Mouse (Mus musculus) adrenal gland, postnatal 14 days (tissue): Measurements from ENCODE around the gene Pbx3. TPM values are rescaled to one million over a fixed set of nuclear protein-coding genes. Genes with fewer than 3 reads are reported as not detected.

ENCODE experiments used
- DNase-seq: peaks from one replicate; pipeline ENCODE4 v3.0.0; 2021; ENCODE audit warnings: mixed read lengths
- total RNA-seq: library from RNA; stranded (reverse); gene quantifications from 2 replicates; pipeline ENCODE4 v1.2.3, GENCODE M21; 2021

Gene Pbx3
- total RNA-seq, 1 experiment from 2014 or later: 75.9 TPM

DNA sequence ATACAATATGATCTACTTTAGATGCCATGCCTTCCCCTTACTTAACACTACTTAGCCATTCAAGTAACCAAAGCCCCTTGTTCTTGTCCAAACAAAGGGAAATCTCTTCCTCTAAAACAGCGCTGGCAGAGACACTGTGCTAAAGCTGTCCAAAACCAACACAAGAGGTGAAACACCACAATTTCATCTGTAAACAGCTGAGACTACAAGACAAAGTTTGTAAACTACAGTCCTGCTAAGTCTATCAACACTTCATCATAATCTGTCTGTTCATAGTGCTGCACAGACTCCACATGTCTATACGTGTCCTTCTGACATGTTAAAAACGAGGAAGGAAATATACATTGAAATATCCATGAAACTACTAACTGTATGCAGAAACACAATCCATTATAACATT lies 151.5 kb downstream of the Pbx3 start:
- no peak for DNase-seq

GRCm38 (mm10) chr2:34219150-34219549 lies 153.8 kb downstream of the Pbx3 start:
- no peak for DNase-seq

DNA sequence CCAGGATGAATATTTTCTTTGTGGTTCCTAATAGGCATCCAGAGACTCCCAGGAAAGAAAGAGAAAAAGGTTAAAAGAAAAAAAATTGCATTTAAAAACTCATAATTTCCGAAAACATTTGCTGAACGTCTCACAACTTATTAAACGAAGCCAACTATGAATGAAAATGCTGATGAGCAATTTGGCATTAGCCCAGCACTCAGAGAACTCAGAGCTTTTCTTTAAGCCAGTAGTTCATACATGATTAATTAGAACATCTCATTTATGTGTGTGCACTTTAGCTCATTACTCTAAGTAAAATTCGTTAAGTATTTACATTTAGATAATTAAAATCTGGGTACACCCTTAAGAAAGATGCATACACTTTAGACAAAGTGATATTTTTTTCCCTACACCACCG lies 155.3 kb downstream of the Pbx3 start:
- DNase-seq: no peak

- DNase-seq: no peak
Measured at GRCm38 (mm10) chr2:34215496-34215895, 157.4 kb downstream of the Pbx3 start.

GRCm38 (mm10) chr2:34212418-34212817 lies 160.5 kb downstream of the Pbx3 start:
- no peak for DNase-seq

DNA sequence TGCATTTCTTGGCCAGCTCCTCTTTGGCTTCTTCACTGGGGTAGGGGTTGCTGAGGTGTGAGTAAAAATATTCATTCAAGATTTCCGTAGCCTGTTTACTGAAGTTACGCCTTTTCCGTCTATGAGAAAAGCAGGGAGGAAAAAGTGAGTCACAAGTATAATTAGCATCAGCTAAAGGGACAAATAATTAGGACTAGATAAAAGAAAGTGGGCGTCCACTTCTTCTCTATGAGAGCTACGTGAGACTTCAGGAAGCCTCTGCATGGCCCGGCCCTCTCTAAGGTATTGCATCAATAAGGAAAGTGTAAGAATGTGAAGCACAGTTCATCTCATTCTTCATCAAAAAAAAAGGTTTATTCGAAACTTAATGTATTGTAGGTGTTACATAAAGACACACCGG lies 168.1 kb downstream of the Pbx3 start:
- no peak for DNase-seq

GRCm38 (mm10) chr2:34204325-34204724 lies 168.6 kb downstream of the Pbx3 start:
- no peak for DNase-seq

- no peak for DNase-seq
Measured at GRCm38 (mm10) chr2:34193870-34194820, 178.8 kb downstream of the Pbx3 start.

DNA sequence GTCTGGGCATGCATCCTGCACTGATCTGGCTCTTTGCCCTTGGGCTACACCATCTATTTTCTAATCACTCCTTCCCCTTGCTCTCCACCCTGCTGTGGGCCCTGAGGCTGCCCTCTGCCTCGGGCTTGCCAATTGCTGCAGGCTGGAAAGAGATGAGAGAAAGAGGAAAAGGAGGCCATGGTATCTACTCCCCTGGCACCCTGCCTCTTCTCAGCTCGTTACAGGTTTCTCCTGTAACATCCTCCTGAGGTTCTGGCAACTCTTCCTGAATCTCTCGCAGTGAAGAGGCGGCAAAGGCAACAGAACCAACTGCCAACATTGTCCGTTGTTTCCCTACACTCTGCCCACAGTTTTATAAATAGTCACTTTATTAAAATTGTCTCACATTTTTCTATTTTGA lies 179.7 kb downstream of the Pbx3 start:
- no peak for DNase-seq

- no peak for DNase-seq
Measured at GRCm38 (mm10) chr2:34187366-34187765, 185.6 kb downstream of the Pbx3 start.

DNA sequence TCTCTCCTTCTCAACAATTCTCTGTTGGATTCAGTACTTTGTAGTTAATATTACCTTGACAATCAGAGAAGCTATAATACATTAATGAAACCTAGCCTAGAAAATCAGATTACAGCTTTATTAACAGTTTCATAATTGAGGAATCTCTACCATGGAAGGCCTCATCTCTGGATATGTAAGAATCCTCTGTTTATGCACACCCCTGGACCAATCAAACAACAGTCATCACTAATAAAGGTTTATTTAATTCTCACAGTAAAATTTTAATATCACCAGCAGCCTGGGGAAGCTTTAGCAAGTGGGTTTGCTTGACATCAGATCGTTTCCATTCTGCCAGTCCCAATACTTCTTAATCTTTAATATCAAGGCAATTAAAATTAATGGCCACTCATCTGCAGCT lies 191.3 kb downstream of the Pbx3 start:
- no peak for DNase-seq

DNA sequence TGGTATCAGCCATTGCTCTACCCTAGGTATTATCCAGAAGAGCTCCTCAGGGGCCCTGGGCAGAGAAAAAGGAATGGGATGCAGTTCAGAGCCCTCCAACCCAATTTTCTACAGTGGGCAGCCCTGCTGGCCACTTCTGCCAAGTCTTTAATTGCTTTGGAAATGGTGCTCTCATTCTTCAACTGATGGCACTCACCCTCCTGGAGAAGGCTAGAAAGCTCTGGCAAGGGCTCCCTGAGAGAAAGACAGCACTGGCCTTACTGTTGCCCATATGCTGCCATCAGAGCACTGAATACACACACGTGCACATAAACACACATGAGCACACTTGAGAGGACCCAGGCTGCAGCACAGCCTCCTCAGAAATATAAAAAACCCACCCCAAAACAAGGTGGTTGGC lies 193.6 kb downstream of the Pbx3 start:
- no peak for DNase-seq

DNA sequence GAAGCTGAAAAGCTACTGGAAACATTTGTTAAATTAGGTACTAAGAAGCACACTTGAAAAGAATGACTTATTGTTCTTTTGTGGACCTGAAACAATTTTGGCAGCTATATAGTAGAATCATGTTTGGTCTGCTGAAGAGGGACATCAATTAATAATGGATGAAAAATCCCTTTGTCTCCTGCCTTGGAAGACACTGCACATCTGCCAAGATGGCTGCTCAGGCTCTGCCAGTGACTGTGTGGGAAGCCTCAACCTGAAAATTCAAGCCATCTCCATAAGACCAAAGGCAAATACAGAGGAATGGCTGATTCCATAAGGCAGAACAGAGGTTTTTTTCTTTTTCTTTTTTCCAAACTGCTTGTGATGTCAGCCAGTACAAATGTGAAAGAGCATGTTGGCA lies 194.3 kb downstream of the Pbx3 start:
- no peak for DNase-seq

GRCm38 (mm10) chr2:34170424-34170823 lies 202.5 kb downstream of the Pbx3 start:
- no peak for DNase-seq

DNA sequence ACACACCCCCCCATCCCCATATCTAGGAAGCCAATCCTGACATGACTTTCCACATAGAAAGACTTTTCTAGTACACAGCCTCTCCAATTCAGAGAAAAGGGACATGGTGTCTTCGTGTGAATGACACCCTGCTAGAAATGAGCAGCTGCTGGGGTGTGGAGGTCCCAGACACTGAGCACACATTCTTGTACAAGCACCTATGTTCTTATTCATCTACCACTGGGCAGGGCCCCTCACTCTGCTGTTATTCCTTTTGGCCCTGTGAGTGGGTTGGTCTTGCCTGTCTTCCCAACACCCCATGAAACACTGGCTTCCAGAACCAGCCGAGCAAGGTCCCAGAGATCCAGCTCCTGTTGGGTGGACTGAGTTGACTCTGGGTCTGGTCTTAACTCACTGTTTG lies 203.3 kb downstream of the Pbx3 start:
- no peak for DNase-seq

GRCm38 (mm10) chr2:34168191-34168590 lies 204.8 kb downstream of the Pbx3 start:
- DNase-seq: no peak

DNA sequence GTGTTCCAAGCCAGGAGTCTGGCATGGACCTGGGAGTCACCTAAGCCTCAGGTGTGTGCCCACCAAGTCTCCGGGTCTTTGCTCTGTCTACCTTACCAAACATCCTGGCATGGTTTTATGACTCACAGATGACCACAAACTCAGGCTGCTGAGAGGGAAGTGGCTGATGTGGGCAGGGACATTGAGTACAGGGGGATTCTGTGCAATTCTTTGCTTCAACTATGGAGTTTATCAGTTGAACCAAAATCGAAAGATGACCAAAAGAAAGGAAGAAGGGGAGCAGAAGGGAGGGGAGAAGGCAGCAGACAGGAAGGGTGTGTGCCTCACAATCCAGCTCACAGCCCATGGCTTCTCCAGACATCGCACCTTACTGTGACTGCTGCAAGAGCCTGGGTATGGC lies 210.5 kb downstream of the Pbx3 start:
- no peak for DNase-seq

- peak; percentile 50 for DNase-seq
Measured at GRCm38 (mm10) chr2:34157746-34158145, 215.2 kb downstream of the Pbx3 start.

- peak; percentile 39 for DNase-seq
Measured at GRCm38 (mm10) chr2:34154833-34155232, 218.1 kb downstream of the Pbx3 start.

DNA sequence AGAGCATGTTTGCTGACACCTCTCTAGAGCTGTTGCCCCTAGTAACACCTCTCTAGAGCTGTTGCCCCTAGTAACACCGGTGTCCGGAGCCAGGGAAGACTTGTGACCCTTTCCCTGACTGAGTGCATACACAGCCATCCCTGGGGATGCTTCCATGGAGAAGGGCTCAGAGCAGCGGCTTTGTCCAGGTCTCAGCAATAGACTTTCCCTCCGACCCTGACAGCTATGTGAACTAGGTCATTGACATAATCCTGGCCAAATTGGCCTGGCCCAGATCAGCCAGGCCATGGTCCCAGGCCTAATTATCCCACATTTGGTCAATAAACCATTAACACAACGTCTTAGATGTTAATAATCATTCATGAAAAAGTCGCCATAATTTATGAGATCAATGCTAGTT lies 219.6 kb downstream of the Pbx3 start:
- no peak for DNase-seq

DNA sequence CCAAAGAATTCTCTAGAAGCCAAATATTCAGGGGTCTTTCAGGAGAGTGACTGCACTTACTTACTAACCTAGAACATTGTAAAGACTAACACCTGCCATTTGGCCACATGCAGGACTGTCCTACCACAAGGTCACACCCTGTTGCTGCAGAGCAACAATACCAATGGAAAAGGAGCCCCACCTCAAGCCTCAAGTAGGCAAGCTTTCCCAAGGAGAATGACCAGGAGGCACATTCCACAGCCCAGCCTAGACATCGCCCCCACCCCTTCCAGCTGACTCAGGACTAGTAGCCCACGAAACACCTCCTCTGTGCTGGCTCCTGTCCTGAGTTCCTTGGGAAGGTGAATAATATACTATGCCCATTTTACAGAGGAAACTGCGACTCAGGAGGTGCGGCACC lies 222.4 kb downstream of the Pbx3 start:
- DNase-seq: no peak

DNA sequence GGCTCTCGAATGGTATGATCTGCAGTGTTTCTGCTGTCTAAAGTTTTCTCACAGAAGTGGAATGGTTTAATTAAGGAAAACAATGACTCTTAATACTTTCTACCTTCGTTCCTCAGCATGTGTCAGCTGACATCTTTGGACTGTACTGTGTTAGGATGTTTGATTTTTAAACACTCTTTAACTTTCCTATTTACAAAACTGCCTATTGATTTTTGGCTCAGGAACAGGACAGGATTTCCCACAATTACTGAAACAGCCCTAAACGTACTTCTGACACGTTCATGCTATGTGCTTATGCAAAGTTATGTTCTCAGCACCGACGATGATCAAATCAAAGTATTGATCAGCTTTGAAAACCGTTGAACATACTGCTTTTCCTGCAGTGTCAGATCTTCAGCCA lies 224.7 kb downstream of the Pbx3 start:
- DNase-seq: no peak

- peak; percentile 49 for DNase-seq
Measured at GRCm38 (mm10) chr2:34147476-34147875, 225.5 kb downstream of the Pbx3 start.

DNA sequence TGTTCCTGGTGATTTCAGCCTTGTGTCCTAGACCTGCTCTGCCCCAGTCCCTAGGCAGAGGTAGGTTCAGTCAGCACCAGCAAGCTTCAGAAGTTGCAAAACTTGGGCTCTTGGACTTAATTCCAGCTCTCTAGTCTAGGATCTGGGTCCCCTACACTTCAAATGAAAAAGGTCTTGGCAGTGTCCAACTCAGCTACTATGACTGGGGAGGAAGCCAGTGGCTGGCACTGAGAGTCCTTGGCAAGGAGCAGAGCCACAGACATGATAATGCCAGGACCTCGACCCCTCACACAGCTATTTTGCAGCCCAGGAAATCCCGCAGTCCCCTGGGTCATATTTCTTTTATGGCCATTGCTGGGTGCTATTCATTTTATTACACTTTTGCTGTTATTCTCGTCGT lies 225.9 kb downstream of the Pbx3 start:
- peak; percentile 67 for DNase-seq
